Comparison of ENCODE assay signal across 10 mouse cellular contexts in the genomic region with DNA sequence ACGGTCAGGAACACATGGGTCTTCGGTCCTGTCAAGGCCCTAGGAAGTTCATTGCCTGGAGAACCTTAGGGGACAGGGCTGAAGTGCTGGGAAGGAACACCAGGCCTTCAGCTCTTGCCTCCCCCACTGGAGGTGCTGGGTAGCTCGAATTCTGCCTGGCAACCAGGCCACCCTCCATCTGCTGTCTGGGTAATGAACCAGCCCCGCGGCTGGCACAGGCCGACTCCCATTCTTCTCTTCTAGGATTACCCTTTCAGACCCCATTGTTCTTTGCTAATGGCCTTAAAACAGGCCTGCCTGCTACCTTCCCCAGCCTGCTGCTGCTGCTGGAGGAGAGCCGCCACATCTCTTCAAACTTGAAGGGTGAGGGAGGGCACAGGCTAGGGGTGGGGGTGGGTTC.
A peak's percentile ranks its signal among the peaks of the same experiment; 100 is the strongest.
DNase-seq lines count a peak whose midpoint lies in the region; ATAC-seq and TF ChIP-seq lines count a peak whose summit lies in the region.
"Had no signal": no experiment of that assay in that cellular context is flagged by ENCODE, and none has a peak within 500 bp of the region (broad histone marks: within the 10 kb centered on the region; RNA-seq: fewer than 3 reads in every experiment).

No protein-coding gene starts in this region.

- peak; percentile 59 for DNase-seq in heart, embryonic 10.5 days (ENCODE audit: low spot score)
- DNase-seq in heart, postnatal 36 days, result no peak
- DNase-seq in forebrain, embryonic 10.5 days (ENCODE audit: extremely low spot score, low spot score), result peak; percentile 45
- DNase-seq in hindbrain, postnatal 0 days (ENCODE audit: low spot score), result peak; percentile 78
- DNase-seq in spleen, adult 18-20 months, result no peak
- DNase-seq in gastrocnemius, adult 2 months, result no peak
- DNase-seq in layer of hippocampus, adult 18-20 months (ENCODE audit: low spot score in 2 of 2), result no peak
- DNase-seq: B cell, adult 2 months; heart, postnatal 10 days had no signal

- H3K4me2 ChIP-seq in hindbrain, postnatal 0 days (ENCODE audit: low read depth, low read length), result no peak overlapping the region
- no peak overlapping the region for H3K4me2 ChIP-seq in neural tube, embryonic 13.5 days

- WGBS in heart, embryonic 10.5 days, result 53% methylated on average over 7 of the region's 7 CpGs
- WGBS in forebrain, embryonic 10.5 days, result 22% methylated on average over 7 of the region's 7 CpGs
- WGBS in hindbrain, postnatal 0 days, result 26% methylated on average over 7 of the region's 7 CpGs
- 21% methylated on average over 7 of the region's 7 CpGs for whole genome bisulfite sequencing in neural tube, embryonic 13.5 days

- intact Hi-C loops in heart, postnatal 36 days (cut with DNase I), result no loop called here
- intact Hi-C loops in gastrocnemius, adult 2 months (cut with DNase I), result no loop called here

- H3K9ac ChIP-seq in hindbrain, postnatal 0 days (replicated peaks; ENCODE audit: low read length), result no peak overlapping the region; the same call in 1 of the 2 replicates
- H3K9ac ChIP-seq in neural tube, embryonic 13.5 days, result peak overlapping the region; percentile 9; the same call in 1 of the 2 replicates

- TF ChIP-seq CTCF in hindbrain, postnatal 0 days (IDR thresholded peaks at IDR 0.05; ENCODE audit: low read depth), result no peak; the same call in none of the 2 replicates
- no peak for TF ChIP-seq CTCF in gastrocnemius, adult 2 months (IDR thresholded peaks at IDR 0.05)

- H3K27ac ChIP-seq in heart, embryonic 10.5 days, result no peak overlapping the region; the same call in 1 of the 2 replicates
- H3K27ac ChIP-seq in forebrain, embryonic 10.5 days, result peak overlapping the region; percentile 85
- peak overlapping the region; percentile 67 for H3K27ac ChIP-seq in hindbrain, postnatal 0 days
- H3K27ac ChIP-seq in neural tube, embryonic 13.5 days (replicated peaks), result peak overlapping the region; percentile 84
- H3K27ac ChIP-seq in gastrocnemius, adult 2 months, result no peak overlapping the region

- H3K4me1 ChIP-seq in heart, embryonic 10.5 days, result peaks cover 45% of the 10 kb centered on the region
- peaks cover 63% of the 10 kb centered on the region for H3K4me1 ChIP-seq in forebrain, embryonic 10.5 days
- H3K4me1 ChIP-seq in hindbrain, postnatal 0 days (ENCODE audit: insufficient read depth, low read length), result peaks cover 41% of the 10 kb centered on the region
- H3K4me1 ChIP-seq in neural tube, embryonic 13.5 days (replicated peaks), result peaks cover 59% of the 10 kb centered on the region

- H3K9me3 ChIP-seq in heart, embryonic 10.5 days, result no peaks in the 10 kb centered on the region
- H3K9me3 ChIP-seq in forebrain, embryonic 10.5 days, result no peaks in the 10 kb centered on the region
- H3K9me3 ChIP-seq in hindbrain, postnatal 0 days (ENCODE audit: low read length), result no peaks in the 10 kb centered on the region
- no peaks in the 10 kb centered on the region; the same call in 1 of the 2 replicates for H3K9me3 ChIP-seq in neural tube, embryonic 13.5 days

- no peaks in the 10 kb centered on the region for H3K36me3 ChIP-seq in heart, embryonic 10.5 days
- no peaks in the 10 kb centered on the region for H3K36me3 ChIP-seq in forebrain, embryonic 10.5 days (replicated peaks)
- no peaks in the 10 kb centered on the region for H3K36me3 ChIP-seq in hindbrain, postnatal 0 days (ENCODE audit: insufficient read depth, low read length)
- no peaks in the 10 kb centered on the region for H3K36me3 ChIP-seq in neural tube, embryonic 13.5 days

- ATAC-seq in hindbrain, postnatal 0 days, result peak; percentile 44
- ATAC-seq in neural tube, embryonic 13.5 days (ENCODE audit: low read depth), result peak; percentile 9

- H3K4me3 ChIP-seq in heart, embryonic 10.5 days, result no peak overlapping the region
- H3K4me3 ChIP-seq in forebrain, embryonic 10.5 days, result no peak overlapping the region
- H3K4me3 ChIP-seq in hindbrain, postnatal 0 days (ENCODE audit: low read length), result no peak overlapping the region
- H3K4me3 ChIP-seq in neural tube, embryonic 13.5 days, result no peak overlapping the region
- no peak overlapping the region for H3K4me3 ChIP-seq in gastrocnemius, adult 2 months

- peaks cover 97% of the 10 kb centered on the region for H3K27me3 ChIP-seq in heart, embryonic 10.5 days (ENCODE audit: insufficient read depth, poor library complexity, severe bottlenecking)
- H3K27me3 ChIP-seq in forebrain, embryonic 10.5 days (ENCODE audit: poor library complexity, severe bottlenecking), result peaks cover 100% of the 10 kb centered on the region
- no peaks in the 10 kb centered on the region for H3K27me3 ChIP-seq in hindbrain, postnatal 0 days (ENCODE audit: insufficient read depth, low read length)
- H3K27me3 ChIP-seq in neural tube, embryonic 13.5 days, result peaks cover 61% of the 10 kb centered on the region

Comparison
In these comparisons a context has a peak if more than half of its experiments do, and no peak if none do; other contexts are left out.
1. DNase-seq: peak in heart, embryonic 10.5 days (single experiment), forebrain, embryonic 10.5 days (single experiment) and hindbrain, postnatal 0 days (single experiment); none in heart, postnatal 36 days (0 of 2), spleen, adult 18-20 months (0 of 2), gastrocnemius, adult 2 months (single experiment) and layer of hippocampus, adult 18-20 months (0 of 2).
2. H3K27ac ChIP-seq: peak in forebrain, embryonic 10.5 days (single experiment), hindbrain, postnatal 0 days (single experiment) and neural tube, embryonic 13.5 days (single experiment); none in heart, embryonic 10.5 days (single experiment) and gastrocnemius, adult 2 months (single experiment).